8 mouse cellular contexts compared by ENCODE assay signal in the genomic region with DNA sequence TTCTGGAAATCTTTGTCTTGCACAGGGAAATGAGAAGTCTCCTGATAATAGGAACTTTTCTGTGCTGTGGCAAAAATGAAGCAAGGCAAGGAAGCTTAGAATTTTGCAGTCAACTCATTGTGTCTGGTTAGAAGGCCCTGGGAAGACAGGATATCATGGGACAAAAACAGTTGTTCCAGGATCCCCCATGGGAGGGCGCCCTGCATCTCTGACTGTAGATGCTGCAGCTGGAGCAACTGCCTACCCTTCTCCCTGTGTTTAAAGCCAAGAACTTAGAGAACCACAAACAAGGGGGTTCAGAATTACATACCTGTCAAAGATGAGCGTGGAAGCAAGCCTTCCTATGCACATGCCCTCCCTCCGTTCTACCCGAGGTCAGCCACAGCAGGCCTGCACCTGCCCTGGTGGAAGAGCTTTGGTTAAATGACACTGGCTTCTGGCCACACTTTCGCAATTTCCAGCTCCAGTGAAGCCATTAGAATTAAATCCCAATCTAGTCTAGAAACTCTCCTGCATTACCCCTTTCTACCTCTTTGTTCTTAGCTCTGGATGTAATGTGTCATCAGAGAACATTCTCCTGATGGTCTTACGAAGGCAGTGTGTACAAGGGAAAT.
DNase-seq lines count a peak whose midpoint lies in the region; ATAC-seq lines count a peak whose summit lies in the region.

No protein-coding gene starts in this region.

- H3K27ac ChIP-seq in heart, embryonic 12.5 days (ENCODE audit: poor library complexity, severe bottlenecking): no peak overlapping the region

- ATAC-seq in heart, embryonic 12.5 days (ENCODE audit: insufficient number of reproducible peaks, low FRiP score): no peak
- ATAC-seq in activated CD4-positive, CD25-positive, alpha-beta regulatory T cell, adult 4 months: no peak

- H3K27me3 ChIP-seq in heart, embryonic 12.5 days (replicated peaks): peaks cover 73% of the 10 kb centered on the region

- WGBS in heart, embryonic 12.5 days: 57% methylated on average over 6 of the region's 6 CpGs

- no peak overlapping the region for H3K9ac ChIP-seq in heart, embryonic 12.5 days

- H3K36me3 ChIP-seq in heart, embryonic 12.5 days: no peaks in the 10 kb centered on the region

- DNase-seq in heart, adult 11 months: peak; percentile 92
- DNase-seq in A20 (ENCODE audit: low read depth, low spot score): peak; percentile 7
- peak; percentile 79 for DNase-seq in brain, adult 2 months (ENCODE audit: low read depth, low spot score)
- peak; percentile 83 for DNase-seq in gonadal fat pad, adult 2 months (ENCODE audit: low read depth)
- DNase-seq in layer of hippocampus, postnatal 25 days (ENCODE audit: extremely low spot score in 1 of 2, low spot score in 1 of 2): peak; percentile 58 to 83
- DNase-seq in ovary, postnatal 14 days (ENCODE audit: low spot score): peak; percentile 61

- H3K9me3 ChIP-seq in heart, embryonic 12.5 days (replicated peaks): no peaks in the 10 kb centered on the region

- no peaks in the 10 kb centered on the region for H3K4me1 ChIP-seq in heart, embryonic 12.5 days (replicated peaks)

- H3K4me2 ChIP-seq in heart, embryonic 12.5 days: no peak overlapping the region

- H3K4me3 ChIP-seq in heart, embryonic 12.5 days: no peak overlapping the region

Comparison
In these comparisons a context has a peak if more than half of its experiments do, and no peak if none do; other contexts are left out.
1. DNase-seq: peak in every context shown above with its lines; median percentile 92 in heart, adult 11 months; 83 in gonadal fat pad, adult 2 months; 79 in brain, adult 2 months; 70 in layer of hippocampus, postnatal 25 days; 61 in ovary, postnatal 14 days; 7 in A20.